ENCODE assay signal across 8 mouse cellular contexts in the genomic region with DNA sequence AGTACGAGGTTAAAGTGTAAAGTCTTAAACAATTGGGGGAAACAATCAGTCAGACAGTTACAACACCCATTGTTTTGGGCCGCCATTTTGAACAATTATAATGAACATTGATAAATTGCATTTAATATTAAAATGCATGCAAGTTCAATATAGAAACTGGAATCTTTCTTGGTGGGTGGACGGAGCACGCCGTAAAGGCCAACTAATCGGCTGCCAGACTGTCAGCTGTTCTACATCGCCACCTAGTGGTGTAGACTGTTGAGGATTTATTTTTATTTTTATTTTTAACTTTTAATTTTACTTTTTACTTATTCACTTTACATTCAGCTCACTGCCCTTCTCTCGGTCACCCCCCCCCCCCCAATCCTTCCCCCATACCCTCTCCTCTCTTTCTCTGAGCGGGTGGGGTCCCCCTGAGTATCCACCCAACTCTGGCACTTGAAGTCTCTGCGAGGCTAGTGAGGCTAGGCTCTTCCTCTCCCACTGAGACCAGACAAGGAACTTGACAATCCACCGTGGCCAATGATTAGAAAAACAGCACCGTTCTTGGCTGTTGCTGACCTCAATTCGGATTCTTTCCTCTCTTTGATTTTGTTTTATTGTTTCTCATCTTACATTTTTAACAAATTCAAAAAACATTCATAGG.
DNase-seq lines count a peak whose midpoint lies in the region; ATAC-seq lines count a peak whose summit lies in the region.

No protein-coding gene starts in this region.

- ATAC-seq in hindbrain, embryonic 11.5 days (ENCODE audit: low FRiP score): peak; percentile 56
- no peak for ATAC-seq in hindbrain, embryonic 13.5 days (ENCODE audit: low FRiP score)
- 0 out of 2 replicates have a peak, but pooled peaks have one; percentile 43 for ATAC-seq in megakaryocyte, adult 5-6 weeks (ENCODE audit: poor library complexity, severe bottlenecking)
- ATAC-seq in frontal cortex, adult (ENCODE audit: low TSS enrichment): no peak

- no peaks in the 10 kb centered on the region for H3K9me3 ChIP-seq in hindbrain, embryonic 11.5 days (ENCODE audit: control insufficient read depth, low read length)
- no peaks in the 10 kb centered on the region for H3K9me3 ChIP-seq in hindbrain, embryonic 13.5 days

- DNase-seq in hindbrain, embryonic 11.5 days (ENCODE audit: low spot score): peak; percentile 73
- peak; percentile 80 for DNase-seq in NIH3T3 (ENCODE audit: low read depth)
- peak; percentile 56 for DNase-seq in forelimb bud, embryonic 11.5 days (ENCODE audit: low read depth, low spot score)
- DNase-seq in left cerebral cortex, postnatal 36 days (ENCODE audit: low spot score in 2 of 2): no peak
- no peak for DNase-seq in heart, adult 8-10 months (ENCODE audit: low spot score)

- H3K9ac ChIP-seq in hindbrain, embryonic 11.5 days (ENCODE audit: low read depth, low read length): no peak overlapping the region
- H3K9ac ChIP-seq in hindbrain, embryonic 13.5 days: no peak overlapping the region

- H3K4me2 ChIP-seq in hindbrain, embryonic 11.5 days (replicated peaks; ENCODE audit: low read depth, low read length): no peak overlapping the region
- no peak overlapping the region for H3K4me2 ChIP-seq in hindbrain, embryonic 13.5 days

- H3K4me1 ChIP-seq in hindbrain, embryonic 11.5 days (replicated peaks; ENCODE audit: control insufficient read depth, insufficient read depth, low read length): no peaks in the 10 kb centered on the region
- no peaks in the 10 kb centered on the region for H3K4me1 ChIP-seq in hindbrain, embryonic 13.5 days (replicated peaks)

- H3K4me3 ChIP-seq in hindbrain, embryonic 11.5 days (ENCODE audit: low read depth, low read length): no peak overlapping the region
- no peak overlapping the region for H3K4me3 ChIP-seq in hindbrain, embryonic 13.5 days

- intact Hi-C loops in left cerebral cortex, postnatal 36 days (cut with DNase I): loop anchor here (1.0 to 2.0 kb wide), 2 partner anchors 28 to 372 kb away; no protein-coding TSS in a partner anchor

- no peaks in the 10 kb centered on the region for H3K36me3 ChIP-seq in hindbrain, embryonic 11.5 days (ENCODE audit: control insufficient read depth, insufficient read depth, low read length)
- no peaks in the 10 kb centered on the region for H3K36me3 ChIP-seq in hindbrain, embryonic 13.5 days

- H3K27me3 ChIP-seq in hindbrain, embryonic 11.5 days (ENCODE audit: control insufficient read depth, insufficient read depth, low read length): no peaks in the 10 kb centered on the region
- H3K27me3 ChIP-seq in hindbrain, embryonic 13.5 days: no peaks in the 10 kb centered on the region

- WGBS in hindbrain, embryonic 11.5 days: 18% methylated on average over 12 of the region's 13 CpGs
- WGBS in hindbrain, embryonic 13.5 days: 13% methylated on average over 13 of the region's 13 CpGs

- H3K27ac ChIP-seq in hindbrain, embryonic 11.5 days (ENCODE audit: low read depth, low read length): no peak overlapping the region
- no peak overlapping the region for H3K27ac ChIP-seq in hindbrain, embryonic 13.5 days

Comparison
In these comparisons a context has a peak if more than half of its experiments do, and no peak if none do; other contexts are left out.
1. ATAC-seq: peak in hindbrain, embryonic 11.5 days (single experiment) and megakaryocyte, adult 5-6 weeks (single experiment); none in hindbrain, embryonic 13.5 days (single experiment) and frontal cortex, adult (single experiment).
2. DNase-seq: peak in hindbrain, embryonic 11.5 days (single experiment), NIH3T3 (single experiment) and forelimb bud, embryonic 11.5 days (single experiment); none in left cerebral cortex, postnatal 36 days (0 of 2) and heart, adult 8-10 months (single experiment).